Mouse (Mus musculus) left cerebral cortex, adult 18-20 months (tissue): ENCODE measurements around the gene Creb1. TPM values are rescaled to one million over a fixed set of nuclear protein-coding genes. Genes with fewer than 3 reads are reported as not detected.
"Not testable (repeated sequence)": the region's sequence is repeated elsewhere in the genome, so short reads cannot be mapped to it uniquely, and the experiment has no call there.

Experiments
- DNase-seq, 2 experiments: peaks; one replicate each; pipeline ENCODE4 v3.0.0; 2021 to 2022; ENCODE audit warnings: low spot score in 2 of 2, mixed read lengths in 1 of 2
- total RNA-seq, 2 experiments: library from RNA; stranded (reverse); gene quantifications; 2 replicates each; pipeline ENCODE4 v1.2.3; 2021

Creb1 gene
- total RNA-seq, 2 experiments from 2014 or later = 55.2 TPM

DNA sequence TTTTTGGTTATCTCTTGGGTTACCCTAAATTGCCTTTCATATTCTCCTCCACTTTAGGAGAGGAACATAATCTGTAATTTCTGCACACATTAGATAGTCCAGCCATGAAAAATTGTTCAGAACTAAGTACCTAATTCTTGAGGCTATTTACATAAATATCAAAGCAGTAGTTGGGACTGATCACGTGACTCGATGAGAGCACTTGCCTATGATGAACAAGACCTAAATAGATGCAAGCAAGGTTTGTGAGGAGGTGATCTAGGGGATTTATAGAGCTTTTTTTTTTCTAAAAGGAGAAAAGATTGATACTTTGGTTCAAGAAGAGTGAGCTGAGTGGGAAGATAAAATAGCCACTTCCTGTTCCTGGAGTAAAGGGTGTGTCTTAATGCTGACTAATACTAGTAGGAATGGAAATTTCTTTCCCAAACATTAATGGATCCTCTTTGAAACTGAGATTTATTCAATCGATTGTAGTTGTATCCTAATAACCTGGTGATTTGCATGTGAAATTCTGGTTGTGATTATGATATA lies 6.5 kb downstream of the Creb1 start:
- DNase-seq = no peak

DNA sequence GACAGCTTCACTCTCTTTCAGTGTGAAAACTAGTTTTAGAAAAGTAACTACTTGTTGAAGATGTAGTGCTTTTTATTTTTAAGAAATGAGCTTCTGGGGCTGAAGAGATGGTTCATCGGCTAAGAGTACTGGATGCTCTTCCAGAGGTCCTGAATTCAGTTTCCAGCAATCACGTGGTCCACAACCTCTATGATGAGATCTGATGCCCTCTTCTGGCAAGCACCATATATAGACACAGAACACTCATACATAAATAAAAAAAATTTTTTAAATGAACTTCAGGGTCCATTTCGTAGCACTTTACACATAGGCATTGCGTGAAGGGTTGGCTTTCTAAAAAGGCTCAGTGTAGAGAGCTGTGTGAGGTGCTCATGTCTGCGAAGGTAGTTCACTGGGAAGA lies 11.3 kb downstream of the Creb1 start:
- DNase-seq = no peak

- no peak for DNase-seq
Measured at GRCm38 (mm10) chr1:64546070-64546469, 13.6 kb downstream of the Creb1 start.

GRCm38 (mm10) chr1:64549380-64549779 lies 16.9 kb downstream of the Creb1 start:
- DNase-seq = no peak

GRCm38 (mm10) chr1:64551908-64552307 lies 19.5 kb downstream of the Creb1 start:
- no peak for DNase-seq

- DNase-seq = no peak
Measured at GRCm38 (mm10) chr1:64560105-64560504, 27.7 kb downstream of the Creb1 start.

GRCm38 (mm10) chr1:64568206-64568605 lies 35.8 kb downstream of the Creb1 start:
- no peak for DNase-seq

DNA sequence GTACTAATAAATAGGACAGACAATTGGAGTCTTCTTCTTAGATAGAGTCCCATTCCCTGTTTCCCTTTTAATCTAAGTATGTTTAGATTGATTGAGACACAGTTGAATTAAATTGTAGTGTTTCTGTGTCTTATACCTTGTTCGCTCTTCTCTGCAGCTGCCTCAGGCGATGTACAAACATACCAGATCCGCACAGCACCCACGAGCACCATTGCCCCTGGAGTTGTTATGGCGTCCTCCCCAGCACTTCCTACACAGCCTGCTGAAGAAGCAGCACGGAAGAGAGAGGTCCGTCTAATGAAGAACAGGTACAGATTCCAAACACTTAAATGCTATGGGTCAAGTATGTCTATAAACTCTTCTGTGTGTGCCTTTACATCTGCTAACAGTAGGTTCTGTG lies 43.6 kb downstream of the Creb1 start:
- DNase-seq = no peak

DNA sequence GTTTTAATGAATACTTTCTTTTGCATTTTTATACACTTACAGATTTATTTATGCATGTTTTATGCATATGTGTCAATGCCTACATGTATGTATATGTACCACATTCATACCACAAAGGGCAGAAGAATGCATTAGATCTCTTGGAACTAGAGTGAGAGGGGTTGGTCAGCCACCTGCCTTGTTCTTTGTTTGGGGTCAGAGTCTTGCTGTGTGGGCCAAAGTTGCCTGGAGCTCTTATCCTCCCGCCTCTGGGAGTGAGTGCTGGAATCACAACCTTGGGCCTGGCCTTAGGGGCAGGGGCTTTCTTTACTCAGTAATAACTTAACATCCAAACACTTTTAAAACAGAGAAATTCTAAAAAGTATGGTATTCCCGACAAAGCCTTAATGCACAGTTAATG lies 44.3 kb downstream of the Creb1 start:
- no peak for DNase-seq

DNA sequence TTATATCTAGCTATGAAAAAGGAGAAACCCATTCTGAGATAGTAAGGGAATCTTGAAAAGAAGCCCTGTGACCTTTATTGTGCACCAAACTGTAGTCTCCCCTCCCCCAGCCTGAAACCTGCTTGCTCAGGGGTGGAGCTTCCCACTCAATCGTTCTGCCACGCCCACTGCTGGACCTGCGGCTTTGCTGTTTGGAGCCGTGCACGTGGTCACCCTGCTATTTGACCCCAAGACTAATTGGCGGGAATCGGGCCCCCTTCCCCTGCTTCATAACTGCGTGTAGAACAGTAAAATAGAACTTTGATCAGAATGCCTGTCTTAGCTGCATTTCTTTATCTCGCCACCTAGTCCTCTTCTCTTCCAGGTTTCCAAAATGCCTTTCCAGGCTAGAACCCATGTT lies 45.5 kb downstream of the Creb1 start:
- DNase-seq = not testable (repeated sequence)

- no peak for DNase-seq
Measured at GRCm38 (mm10) chr1:64578801-64579200, 46.4 kb downstream of the Creb1 start.

DNA sequence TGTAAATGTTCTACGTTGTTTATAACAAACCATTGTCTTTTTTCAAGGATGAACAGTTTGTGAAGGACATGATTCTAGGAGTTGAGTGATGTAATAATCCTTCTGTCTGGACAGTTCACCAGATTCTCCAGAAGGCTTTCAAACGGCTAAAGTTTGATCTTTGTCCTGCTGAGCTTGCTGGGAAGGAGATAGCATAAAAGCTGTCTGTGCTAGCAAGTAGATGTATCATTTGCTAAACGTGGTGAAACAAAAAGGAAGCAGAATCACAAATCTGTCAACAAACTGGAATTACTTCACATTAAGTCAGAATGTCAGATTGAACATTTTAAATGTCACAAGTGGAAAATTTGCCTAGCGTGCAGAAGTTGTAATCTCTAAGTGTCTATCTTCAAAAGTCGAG lies 66.5 kb downstream of the Creb1 start:
- DNase-seq = no peak

- DNase-seq = no peak
Measured at GRCm38 (mm10) chr1:64600413-64601077, 68.1 kb downstream of the Creb1 start.

DNA sequence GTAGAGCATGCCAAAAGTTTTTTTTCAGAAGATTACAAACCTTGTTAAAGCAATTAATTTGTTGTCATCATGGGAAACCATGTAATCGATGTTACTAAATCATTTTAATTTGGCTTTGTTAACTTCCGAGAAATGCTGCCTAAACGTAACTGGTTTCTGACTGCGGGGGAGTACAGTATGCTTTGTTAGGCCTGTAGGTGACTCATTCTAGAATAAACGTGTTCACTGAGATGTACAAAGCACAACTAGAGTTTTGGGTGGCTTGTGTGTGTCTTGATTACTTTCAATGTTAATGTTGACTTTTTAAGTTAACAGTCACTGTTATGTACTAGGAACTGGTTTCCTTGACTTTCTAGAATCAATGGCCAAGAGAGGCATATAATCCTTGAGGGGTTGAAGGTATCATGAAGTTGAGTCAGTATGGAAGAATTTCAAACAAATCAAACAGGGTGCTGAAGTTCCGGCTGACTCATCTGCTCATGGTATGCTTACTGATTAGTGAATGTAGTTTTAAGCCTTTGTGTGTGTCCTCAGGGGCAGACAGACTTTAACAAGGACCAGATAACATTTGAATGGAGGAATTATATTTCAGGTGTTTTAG lies 68.9 kb downstream of the Creb1 start:
- DNase-seq = no peak

- DNase-seq = no peak
Measured at GRCm38 (mm10) chr1:64603381-64603780, 70.9 kb downstream of the Creb1 start.

- no peak for DNase-seq
Measured at GRCm38 (mm10) chr1:64609145-64609544, 76.7 kb downstream of the Creb1 start.

DNA sequence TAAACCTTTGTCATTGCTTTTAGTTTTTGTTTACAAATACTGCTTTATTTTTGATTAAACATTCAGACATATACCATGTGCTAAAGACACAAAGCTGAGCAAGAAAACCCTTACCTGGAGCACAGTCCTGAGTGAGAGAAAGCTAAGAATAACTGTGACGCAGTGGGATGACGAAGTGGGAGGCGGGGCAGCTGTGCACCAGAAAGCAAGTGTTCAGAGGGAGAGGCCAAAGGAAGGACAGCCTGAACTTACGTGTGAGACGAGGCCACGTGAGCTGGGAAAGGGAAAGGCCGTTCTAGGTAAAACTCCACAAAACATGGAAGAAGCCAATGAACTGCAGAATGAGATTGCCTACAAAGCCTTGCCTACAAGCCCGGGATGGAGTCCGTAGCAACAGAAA lies 77.5 kb downstream of the Creb1 start:
- no peak for DNase-seq

DNA sequence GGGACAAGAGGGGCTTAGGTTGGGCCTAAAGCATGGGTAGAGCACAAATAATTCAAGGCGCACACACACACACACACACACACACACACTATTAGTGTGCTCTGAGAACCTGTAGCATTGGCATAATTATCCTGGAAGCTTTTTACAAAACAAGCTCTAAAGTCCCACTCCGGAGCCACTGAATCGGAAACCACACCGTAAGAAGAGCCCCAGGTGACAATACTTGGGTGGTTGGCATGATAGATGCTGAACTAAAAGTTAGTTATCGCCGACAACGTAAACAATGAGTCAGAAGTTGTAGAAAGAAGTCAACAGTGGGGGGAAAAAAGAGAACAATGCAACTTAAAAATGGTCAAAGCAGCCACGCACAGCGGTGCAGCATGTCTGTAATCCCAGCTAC lies 81.9 kb downstream of the Creb1 start:
- DNase-seq = no peak

DNA sequence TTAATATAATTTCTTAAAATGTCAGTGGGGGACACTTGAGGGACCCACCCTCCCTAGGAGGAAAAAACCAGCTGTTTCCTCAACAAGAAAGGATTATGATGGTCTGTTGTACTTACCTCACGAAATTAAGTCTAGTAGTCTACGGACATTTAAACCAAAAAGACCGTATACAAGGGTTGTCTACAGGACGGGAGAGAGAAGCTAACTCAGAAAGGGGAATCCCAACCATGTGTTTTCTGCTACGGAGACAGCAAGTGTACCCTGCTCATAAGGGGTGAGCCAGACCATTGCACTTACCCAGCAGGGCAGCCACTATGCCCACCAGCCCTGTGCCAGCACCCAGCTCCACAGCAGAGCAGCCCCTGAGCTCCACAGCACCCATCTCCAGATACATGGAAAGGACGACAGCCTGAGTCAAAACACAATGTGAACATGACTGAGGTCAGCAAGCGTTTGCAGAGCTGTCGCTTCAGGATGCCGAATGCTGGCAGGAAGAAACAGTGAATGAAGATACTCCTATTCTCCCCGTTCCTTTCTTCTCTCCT lies 82.4 kb downstream of the Creb1 start:
- DNase-seq = no peak

- no peak for DNase-seq
Measured at GRCm38 (mm10) chr1:64615531-64615991, 83.1 kb downstream of the Creb1 start.

DNA sequence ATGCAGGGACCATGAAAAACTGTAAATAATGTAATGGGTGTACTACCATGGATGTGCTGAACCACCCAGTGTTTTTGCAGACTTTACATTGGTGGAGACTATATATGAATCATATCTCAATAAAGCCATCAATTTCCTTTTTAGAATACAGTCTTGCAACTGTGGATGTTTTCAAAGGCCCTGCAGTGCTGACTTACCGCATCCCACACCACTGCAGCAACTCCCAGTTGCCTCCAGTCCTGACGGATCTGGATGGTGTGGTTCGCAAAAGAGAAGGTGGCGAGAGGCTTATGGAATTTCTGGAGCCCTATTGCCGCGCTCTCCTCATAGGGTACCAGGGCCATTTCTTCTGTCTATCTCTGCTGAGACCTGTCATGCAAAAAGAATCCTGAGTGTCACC lies 83.6 kb downstream of the Creb1 start:
- no peak for DNase-seq

DNA sequence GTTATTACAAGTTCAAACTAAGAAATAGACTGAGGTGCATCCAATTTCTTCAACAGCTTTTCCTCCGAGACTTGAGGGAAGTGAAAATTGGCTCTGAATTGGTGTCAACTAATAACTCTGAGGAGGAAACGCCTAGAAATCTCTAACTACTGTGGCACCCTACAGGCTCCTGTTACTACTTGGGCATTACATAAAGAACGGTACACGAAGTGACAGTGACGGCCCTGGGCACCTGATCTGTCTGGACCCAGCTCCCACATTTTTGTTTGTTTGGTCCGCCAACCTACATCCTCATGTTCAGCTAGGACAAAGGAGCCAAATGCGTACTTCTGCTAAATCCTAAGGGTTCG lies 84.1 kb downstream of the Creb1 start:
- no peak for DNase-seq
